Mouse (Mus musculus) layer of hippocampus, postnatal 36 days (tissue): ENCODE results near the gene Bicd2. TPM values are rescaled to one million over a fixed set of nuclear protein-coding genes. Genes with fewer than 3 reads are reported as not detected.

ENCODE experiments used
- DNase-seq, 2 experiments: peaks; one replicate each; pipeline ENCODE4 v3.0.0; 2022
- total RNA-seq, 2 experiments: library from RNA; stranded (reverse); gene quantifications; 2 replicates each; pipeline ENCODE4 v1.2.3; 2021

Bicd2 gene
- total RNA-seq, 2 experiments from 2014 or later = 54.5 to 59.8 TPM

GRCm38 (mm10) chr13:49402628-49403027 lies 61.2 kb downstream of the Bicd2 start:
- DNase-seq = no peak

GRCm38 (mm10) chr13:49407795-49408194 lies 66.4 kb downstream of the Bicd2 start:
- no peak for DNase-seq

GRCm38 (mm10) chr13:49420754-49421605 lies 79.6 kb downstream of the Bicd2 start, which contains the start of gene Ippk:
TSS of gene Ippk (plus strand) at chr13:49421249.
- DNase-seq = peak; percentile 98 to 99

- no peak for DNase-seq
Observed at GRCm38 (mm10) chr13:49421606-49421917, 80.2 kb downstream of the Bicd2 start.

GRCm38 (mm10) chr13:49421959-49422358 lies 80.6 kb downstream of the Bicd2 start:
- no peak for DNase-seq

GRCm38 (mm10) chr13:49426736-49427135 lies 85.4 kb downstream of the Bicd2 start:
- no peak for DNase-seq

- no peak for DNase-seq
Observed at GRCm38 (mm10) chr13:49428042-49428675, 86.8 kb downstream of the Bicd2 start.

GRCm38 (mm10) chr13:49430529-49430928 lies 89.1 kb downstream of the Bicd2 start:
- no peak for DNase-seq

- no peak for DNase-seq
Observed at GRCm38 (mm10) chr13:49433268-49434029, 92.1 kb downstream of the Bicd2 start.

GRCm38 (mm10) chr13:49435745-49436144 lies 94.4 kb downstream of the Bicd2 start:
- DNase-seq = no peak

GRCm38 (mm10) chr13:49436170-49436569 lies 94.8 kb downstream of the Bicd2 start:
- no peak for DNase-seq

Other genes with a start within 250 kb of the Bicd2 start
- 10 to 100 TPM; 85.8 to 99.2 TPM for gene Wnk2, start 193.6 kb upstream of the Bicd2 start, total RNA-seq
- 10 to 100 TPM; 18.7 to 19.3 TPM for gene Ninj1, start 154.1 kb upstream of the Bicd2 start, total RNA-seq
- gene Card19, start 125.5 kb upstream of the Bicd2 start, total RNA-seq = 10 to 100 TPM; 13.9 to 15.0 TPM
- 1 to 10 TPM; 2.5 to 2.6 TPM for gene Susd3, start 92.9 kb upstream of the Bicd2 start, total RNA-seq
- 1 to 10 TPM; 6.8 to 6.9 TPM for gene Fgd3, start 21.3 kb upstream of the Bicd2 start, total RNA-seq
- gene Ippk, start 79.7 kb downstream of the Bicd2 start, total RNA-seq = 10 to 100 TPM; 34.5 to 37.9 TPM
- 1 to 10 TPM; 1.6 TPM for gene Tes3-ps, start 151.7 kb downstream of the Bicd2 start, total RNA-seq
- gene Ecm2, start 163.2 kb downstream of the Bicd2 start, total RNA-seq = 1 to 10 TPM; 6.5 to 7.4 TPM
- gene Aspn, start 202.9 kb downstream of the Bicd2 start, total RNA-seq = 1 to 10 TPM; 1.2 to 1.7 TPM
- gene Omd, start 240.9 kb downstream of the Bicd2 start, total RNA-seq = 1 to 10 TPM in 1 of 2 experiments, under 1 TPM in 1; 0.30 to 1.1 TPM